Mouse (Mus musculus): Measurements from ENCODE around the gene Dscam. TPM values are rescaled to one million over a fixed set of nuclear protein-coding genes. Genes with fewer than 3 reads are reported as not detected.

Dscam gene
- polyA plus RNA-seq, 1 experiment from 2014 or later, result 8.2 TPM

DNA sequence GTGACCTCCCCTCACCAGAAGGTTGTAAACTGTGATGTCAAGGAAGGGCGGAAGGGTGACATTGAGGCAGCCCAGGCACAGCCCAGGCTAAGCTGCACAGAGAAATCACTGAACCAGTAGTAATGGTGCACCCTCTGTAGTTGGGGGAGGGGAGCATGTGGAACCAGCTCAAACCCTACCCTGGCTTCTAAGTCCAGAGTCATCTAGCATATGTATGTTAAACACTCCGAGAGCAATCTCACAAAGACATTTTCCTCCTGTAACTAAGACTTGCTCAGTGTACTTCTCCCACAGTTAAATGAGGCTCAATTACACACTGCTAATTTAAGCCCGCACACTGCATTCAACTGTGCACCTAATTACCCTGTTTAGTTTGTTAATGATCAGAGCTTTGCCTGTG, 324.4 kb downstream of the Dscam start:
- H3K9ac ChIP-seq (ENCODE audit: low read length), result no peak overlapping the region
- no peaks in the 10 kb centered on the region for H3K27me3 ChIP-seq (replicated peaks; ENCODE audit: control insufficient read depth, insufficient read depth, low read length)
- peak; percentile 83 for ATAC-seq
- no peaks in the 10 kb centered on the region for H3K9me3 ChIP-seq (replicated peaks; ENCODE audit: control insufficient read depth, low read length)
- peaks cover 37% of the 10 kb centered on the region for H3K4me1 ChIP-seq (ENCODE audit: control insufficient read depth, insufficient read depth, low read length)
- no peak overlapping the region for H3K4me3 ChIP-seq (ENCODE audit: low read depth, low read length)
- DNase-seq (ENCODE audit: low spot score), result peak; percentile 87
- H3K27ac ChIP-seq (ENCODE audit: low read depth, low read length), result peak overlapping the region; percentile 79
- no peaks in the 10 kb centered on the region for H3K36me3 ChIP-seq (ENCODE audit: control insufficient read depth, insufficient read depth, low read length)
- no peak overlapping the region for H3K4me2 ChIP-seq (ENCODE audit: low read length)
- WGBS, result 5% methylated on average over 3 of the region's 3 CpGs

GRCm38 (mm10) chr16:96845475-96846098, 325.0 kb downstream of the Dscam start:
- Histone ChIP-seq H3K4me1 (ENCODE audit: control insufficient read depth, insufficient read depth, low read length) (peaks cover 37% of the 10 kb centered on the region), H3K9me3 (replicated peaks; ENCODE audit: control insufficient read depth, low read length) (no peaks in the 10 kb centered on the region), H3K4me3 (ENCODE audit: low read depth, low read length) (no peak overlapping the region), H3K36me3 (ENCODE audit: control insufficient read depth, insufficient read depth, low read length) (no peaks in the 10 kb centered on the region), H3K4me2 (ENCODE audit: low read length) (no peak overlapping the region), H3K9ac (ENCODE audit: low read length) (no peak overlapping the region), H3K27ac (ENCODE audit: low read depth, low read length) (peak overlapping the region; percentile 79), H3K27me3 (replicated peaks; ENCODE audit: control insufficient read depth, insufficient read depth, low read length) (no peaks in the 10 kb centered on the region)
- no peak for ATAC-seq
- WGBS, result 54% methylated on average over 3 of the region's 3 CpGs
- DNase-seq (ENCODE audit: low spot score), result no peak

DNA sequence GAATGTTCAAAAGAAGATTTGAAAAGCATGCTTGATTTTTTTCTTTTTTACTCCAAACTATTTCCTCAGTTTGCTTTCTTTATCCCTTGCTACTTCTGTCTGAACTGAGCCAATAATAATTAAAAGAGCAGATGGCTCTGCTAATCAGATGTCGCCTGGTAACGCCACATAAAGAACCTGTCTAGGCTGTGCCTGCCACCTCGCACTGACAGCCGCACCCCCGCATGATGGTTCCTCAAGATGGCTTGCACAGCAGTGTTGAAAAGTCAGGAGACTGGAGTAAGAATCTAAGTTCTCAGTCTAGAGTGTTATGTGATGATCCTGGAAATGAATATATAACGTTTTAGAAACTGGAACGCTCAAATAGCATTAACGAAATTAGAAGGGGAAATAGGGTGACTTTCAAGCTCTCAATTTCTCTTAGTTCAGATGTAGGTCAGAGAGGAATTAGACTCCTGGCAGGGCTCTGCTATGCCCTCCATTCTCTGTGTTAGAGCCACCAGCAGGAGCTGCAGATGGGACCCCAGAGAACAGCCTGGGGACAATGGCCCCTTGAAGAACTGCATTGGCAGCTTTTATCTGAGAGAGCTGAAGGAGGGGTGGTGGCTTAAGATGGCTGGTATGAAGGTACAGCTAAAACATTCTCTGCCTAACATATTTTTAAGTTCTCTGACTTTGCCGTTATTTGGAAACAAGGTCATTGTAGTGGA, 326.7 kb downstream of the Dscam start:
- no peaks in the 10 kb centered on the region for H3K9me3 ChIP-seq (replicated peaks; ENCODE audit: control insufficient read depth, low read length)
- peaks cover 37% of the 10 kb centered on the region for H3K4me1 ChIP-seq (ENCODE audit: control insufficient read depth, insufficient read depth, low read length)
- H3K4me3 ChIP-seq (ENCODE audit: low read depth, low read length), result no peak overlapping the region
- no peaks in the 10 kb centered on the region for H3K27me3 ChIP-seq (replicated peaks; ENCODE audit: control insufficient read depth, insufficient read depth, low read length)
- ATAC-seq (peak; percentile 81), DNase-seq (ENCODE audit: low spot score) (peak; percentile 90)
- peak overlapping the region; percentile 92 for H3K27ac ChIP-seq (ENCODE audit: low read depth, low read length)
- no peaks in the 10 kb centered on the region for H3K36me3 ChIP-seq (ENCODE audit: control insufficient read depth, insufficient read depth, low read length)
- no peak overlapping the region for H3K9ac ChIP-seq (ENCODE audit: low read length)
- WGBS, result 33% methylated on average over 9 of the region's 9 CpGs
- H3K4me2 ChIP-seq (ENCODE audit: low read length), result no peak overlapping the region

DNA sequence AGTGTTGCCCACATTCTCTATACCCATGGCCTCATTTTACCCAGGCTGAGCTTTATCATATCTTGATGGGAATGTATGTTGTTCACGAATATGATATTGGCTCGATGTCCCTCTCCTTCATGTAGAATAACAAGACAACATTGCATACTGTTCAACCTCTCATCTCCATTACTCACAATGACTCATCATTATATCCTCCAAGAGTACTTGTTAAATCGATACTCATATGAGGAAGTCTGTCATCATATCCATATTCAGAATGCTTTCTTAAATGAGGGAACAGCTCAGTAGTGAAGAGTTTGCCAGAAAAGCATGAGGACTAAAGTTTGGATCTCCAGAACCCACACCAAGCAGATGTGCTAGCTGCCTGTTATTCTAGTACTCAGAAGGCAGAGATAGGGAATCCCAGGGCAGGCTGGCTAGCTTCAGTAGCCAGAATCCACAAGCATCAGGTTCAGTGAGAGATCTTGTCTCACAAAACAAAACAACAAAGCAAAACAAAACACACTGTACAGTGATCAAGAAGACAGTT, 327.7 kb downstream of the Dscam start:
- Histone ChIP-seq H3K36me3 (ENCODE audit: control insufficient read depth, insufficient read depth, low read length) (no peaks in the 10 kb centered on the region), H3K4me3 (ENCODE audit: low read depth, low read length) (no peak overlapping the region), H3K27ac (ENCODE audit: low read depth, low read length) (peak overlapping the region; percentile 78), H3K9ac (ENCODE audit: low read length) (no peak overlapping the region), H3K27me3 (replicated peaks; ENCODE audit: control insufficient read depth, insufficient read depth, low read length) (no peaks in the 10 kb centered on the region), H3K4me2 (ENCODE audit: low read length) (no peak overlapping the region), H3K9me3 (replicated peaks; ENCODE audit: control insufficient read depth, low read length) (no peaks in the 10 kb centered on the region), H3K4me1 (ENCODE audit: control insufficient read depth, insufficient read depth, low read length) (peaks cover 37% of the 10 kb centered on the region)
- peak; percentile 40 for DNase-seq (ENCODE audit: low spot score)
- 98% methylated on average over 3 of the region's 3 CpGs for WGBS
- ATAC-seq, result no peak

- no peak overlapping the region for H3K27ac ChIP-seq (ENCODE audit: low read depth, low read length)
- no peaks in the 10 kb centered on the region for H3K27me3 ChIP-seq (replicated peaks; ENCODE audit: control insufficient read depth, insufficient read depth, low read length)
- no peaks in the 10 kb centered on the region for H3K36me3 ChIP-seq (ENCODE audit: control insufficient read depth, insufficient read depth, low read length)
- ATAC-seq, result peak; percentile 61; the same call in 1 of the 2 replicates
- no peak overlapping the region for H3K9ac ChIP-seq (ENCODE audit: low read length)
- no peaks in the 10 kb centered on the region for H3K4me1 ChIP-seq (ENCODE audit: control insufficient read depth, insufficient read depth, low read length)
- no peak overlapping the region for H3K4me3 ChIP-seq (ENCODE audit: low read depth, low read length)
- whole genome bisulfite sequencing, result 33% methylated on average over 16 of the region's 16 CpGs
- H3K9me3 ChIP-seq (replicated peaks; ENCODE audit: control insufficient read depth, low read length), result no peaks in the 10 kb centered on the region
- peak; percentile 85 for DNase-seq (ENCODE audit: low spot score)
- no peak overlapping the region for H3K4me2 ChIP-seq (ENCODE audit: low read length)
These were observed 350.9 kb downstream of the Dscam start for GRCm38 (mm10) chr16:96819649-96820048.

DNA sequence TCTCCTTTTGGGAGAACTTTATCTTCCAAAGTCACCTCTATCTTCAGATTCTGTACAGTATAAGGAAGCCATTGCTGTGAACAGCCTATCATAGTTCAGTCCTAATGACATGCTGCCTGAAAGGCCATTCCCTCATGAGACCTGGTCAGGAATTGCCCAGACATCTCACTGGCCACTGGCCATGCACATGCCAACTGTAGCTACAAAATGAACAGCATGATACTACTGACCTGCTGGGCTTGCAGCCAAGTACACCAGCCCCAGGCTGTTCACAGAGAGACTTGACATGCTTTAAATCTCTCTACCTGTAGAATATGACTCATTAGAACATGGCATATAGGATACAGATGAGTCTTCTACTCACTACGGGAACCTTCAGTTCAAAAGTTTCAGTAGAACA, 364.3 kb downstream of the Dscam start:
- DNase-seq (ENCODE audit: low spot score) (no peak), ATAC-seq (no peak)
- Histone ChIP-seq H3K4me1 (ENCODE audit: control insufficient read depth, insufficient read depth, low read length) (peaks cover 10% of the 10 kb centered on the region), H3K27ac (ENCODE audit: low read depth, low read length) (no peak overlapping the region), H3K9me3 (replicated peaks; ENCODE audit: control insufficient read depth, low read length) (no peaks in the 10 kb centered on the region), H3K4me2 (ENCODE audit: low read length) (no peak overlapping the region), H3K9ac (ENCODE audit: low read length) (no peak overlapping the region), H3K36me3 (ENCODE audit: control insufficient read depth, insufficient read depth, low read length) (no peaks in the 10 kb centered on the region), H3K27me3 (replicated peaks; ENCODE audit: control insufficient read depth, insufficient read depth, low read length) (no peaks in the 10 kb centered on the region), H3K4me3 (ENCODE audit: low read depth, low read length) (no peak overlapping the region)
- WGBS, result 93% methylated on average over 1 of the region's 1 CpGs

GRCm38 (mm10) chr16:96802636-96803035, 367.9 kb downstream of the Dscam start:
- H3K9ac ChIP-seq (ENCODE audit: low read length), result no peak overlapping the region
- ATAC-seq, result no peak
- no peak overlapping the region for H3K4me2 ChIP-seq (ENCODE audit: low read length)
- DNase-seq (ENCODE audit: low spot score), result peak; percentile 27
- no peak overlapping the region for H3K27ac ChIP-seq (ENCODE audit: low read depth, low read length)
- no peak overlapping the region for H3K4me3 ChIP-seq (ENCODE audit: low read depth, low read length)
- no peaks in the 10 kb centered on the region for H3K27me3 ChIP-seq (replicated peaks; ENCODE audit: control insufficient read depth, insufficient read depth, low read length)
- no peaks in the 10 kb centered on the region for H3K36me3 ChIP-seq (ENCODE audit: control insufficient read depth, insufficient read depth, low read length)
- no peaks in the 10 kb centered on the region for H3K9me3 ChIP-seq (replicated peaks; ENCODE audit: control insufficient read depth, low read length)
- 75% methylated on average over 2 of the region's 2 CpGs for WGBS
- peaks cover 10% of the 10 kb centered on the region for H3K4me1 ChIP-seq (ENCODE audit: control insufficient read depth, insufficient read depth, low read length)

GRCm38 (mm10) chr16:96801650-96802237, 368.8 kb downstream of the Dscam start:
- Histone ChIP-seq H3K9me3 (replicated peaks; ENCODE audit: control insufficient read depth, low read length) (no peaks in the 10 kb centered on the region), H3K4me1 (ENCODE audit: control insufficient read depth, insufficient read depth, low read length) (peaks cover 10% of the 10 kb centered on the region), H3K27ac (ENCODE audit: low read depth, low read length) (no peak overlapping the region), H3K4me2 (ENCODE audit: low read length) (no peak overlapping the region), H3K4me3 (ENCODE audit: low read depth, low read length) (no peak overlapping the region), H3K36me3 (ENCODE audit: control insufficient read depth, insufficient read depth, low read length) (no peaks in the 10 kb centered on the region), H3K9ac (ENCODE audit: low read length) (no peak overlapping the region), H3K27me3 (replicated peaks; ENCODE audit: control insufficient read depth, insufficient read depth, low read length) (no peaks in the 10 kb centered on the region)
- DNase-seq (ENCODE audit: low spot score), result peak; percentile 69
- WGBS, result 93% methylated on average over 1 of the region's 1 CpGs
- peak; percentile 85 for ATAC-seq

DNA sequence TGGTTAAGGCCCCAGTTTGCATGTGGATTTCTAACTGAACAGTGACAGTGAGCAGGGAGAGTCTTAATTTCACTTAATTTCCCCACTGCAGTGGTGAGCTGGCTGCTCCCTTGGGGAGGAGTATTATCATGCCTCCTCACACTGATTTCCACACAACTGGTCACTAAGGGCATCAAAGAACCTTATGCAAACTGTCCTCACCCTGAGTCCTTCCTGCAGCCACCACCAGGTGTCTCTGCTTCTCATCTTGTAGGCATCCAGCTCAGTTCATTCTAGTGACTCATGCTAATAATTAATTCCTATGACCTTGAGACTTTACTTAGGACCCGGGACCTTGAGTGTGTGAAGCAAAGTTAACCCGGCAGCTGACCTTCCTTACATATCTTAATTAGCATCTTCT, 375.1 kb downstream of the Dscam start:
- no peaks in the 10 kb centered on the region for H3K27me3 ChIP-seq (replicated peaks; ENCODE audit: control insufficient read depth, insufficient read depth, low read length)
- no peak for ATAC-seq
- no peaks in the 10 kb centered on the region for H3K4me1 ChIP-seq (ENCODE audit: control insufficient read depth, insufficient read depth, low read length)
- H3K4me3 ChIP-seq (ENCODE audit: low read depth, low read length), result no peak overlapping the region
- DNase-seq (ENCODE audit: low spot score), result peak; percentile 44
- no peak overlapping the region for H3K27ac ChIP-seq (ENCODE audit: low read depth, low read length)
- H3K9ac ChIP-seq (ENCODE audit: low read length), result no peak overlapping the region
- H3K4me2 ChIP-seq (ENCODE audit: low read length), result no peak overlapping the region
- WGBS, result 46% methylated on average over 2 of the region's 2 CpGs
- no peaks in the 10 kb centered on the region for H3K36me3 ChIP-seq (ENCODE audit: control insufficient read depth, insufficient read depth, low read length)
- no peaks in the 10 kb centered on the region for H3K9me3 ChIP-seq (replicated peaks; ENCODE audit: control insufficient read depth, low read length)

All from forebrain, embryonic 14.5 days (tissue).